ENCODE assay signal across 8 mouse cellular contexts in genomic region chr9:37347988-37348642, GRCm38 (mm10). TPM values are rescaled to one million over a fixed set of nuclear protein-coding genes. Genes with fewer than 3 reads are reported as not detected.
DNase-seq lines count a peak whose midpoint lies in the region; ATAC-seq and TF ChIP-seq lines count a peak whose summit lies in the region.

TSS of gene Ccdc15 (minus strand) at chr9:37348432.

- intact Hi-C loops in heart, postnatal 36 days (cut with DNase I): no loop called here

- H3K36me3 ChIP-seq in G1E (replicated peaks): peaks cover 6% of the 10 kb centered on the region
- H3K36me3 ChIP-seq in forebrain, embryonic 16.5 days (ENCODE audit: control insufficient read depth, insufficient read depth): no peaks in the 10 kb centered on the region
- H3K36me3 ChIP-seq in lung, embryonic 14.5 days (ENCODE audit: insufficient read depth): no peaks in the 10 kb centered on the region
- 0 out of 2 replicates have a peak, but pooled peaks cover 7% of the 10 kb centered on the region for H3K36me3 ChIP-seq in thymus, adult 2 months (ENCODE audit: control insufficient read depth, insufficient read depth, low read length)

- TF ChIP-seq POLR2A in olfactory bulb, adult 2 months (IDR thresholded peaks at IDR 0.05; ENCODE audit: insufficient read depth, low read depth, low read length): peak; percentile 85
- peak; percentile 95 for TF ChIP-seq POLR2A in thymus, adult 2 months (IDR thresholded peaks at IDR 0.05; ENCODE audit: control insufficient read depth, extremely low read depth, insufficient read depth, low read length, poor library complexity)

- DNase-seq in G1E (ENCODE audit: low spot score): peak; percentile 74
- peak; percentile 97 to 98 for DNase-seq in cerebellum, adult 18-20 months
- peak; percentile 96 to 97 for DNase-seq in heart, postnatal 36 days
- peak; percentile 98 to 99 for DNase-seq in layer of hippocampus, adult 2 months (ENCODE audit: low spot score in 2 of 2)
- DNase-seq in lung, embryonic 14.5 days: peak; percentile 99
- DNase-seq in thymus, adult 2 months: peak; percentile 97

- H3K9ac ChIP-seq in forebrain, embryonic 16.5 days (replicated peaks; ENCODE audit: low read depth, low read length): peak within 1 kb of the TSS; percentile 81
- H3K9ac ChIP-seq in lung, embryonic 14.5 days: peak within 1 kb of the TSS; percentile 76

- H3K9me3 ChIP-seq in G1E (replicated peaks): no peaks in the 10 kb centered on the region
- no peaks in the 10 kb centered on the region for H3K9me3 ChIP-seq in forebrain, embryonic 16.5 days (ENCODE audit: control insufficient read depth, low read length)
- no peaks in the 10 kb centered on the region for H3K9me3 ChIP-seq in lung, embryonic 14.5 days (ENCODE audit: low read depth, low read length)

- WGBS in forebrain, embryonic 16.5 days: under 1% methylated on average over 39 of the region's 41 CpGs
- WGBS in lung, embryonic 14.5 days: under 1% methylated on average over 41 of the region's 41 CpGs
- WGBS in olfactory bulb, adult 2 months: under 1% methylated on average over 41 of the region's 41 CpGs
- WGBS in thymus, adult 2 months: under 1% methylated on average over 41 of the region's 41 CpGs

- H3K27ac ChIP-seq in forebrain, embryonic 16.5 days (ENCODE audit: low read length): peak within 1 kb of the TSS; percentile 92
- H3K27ac ChIP-seq in layer of hippocampus, adult 2 months: peak within 1 kb of the TSS; percentile 98
- H3K27ac ChIP-seq in lung, embryonic 14.5 days (ENCODE audit: low read depth): peak within 1 kb of the TSS; percentile 92
- H3K27ac ChIP-seq in olfactory bulb, adult 2 months (ENCODE audit: insufficient read depth, low read depth, low read length): peak within 1 kb of the TSS; percentile 73
- peak within 1 kb of the TSS; percentile 80 for H3K27ac ChIP-seq in thymus, adult 2 months (ENCODE audit: control insufficient read depth, insufficient read depth, low read length)

- H3K4me1 ChIP-seq in G1E (ENCODE audit: insufficient read depth, low read depth, low read length): peaks cover 11% of the 10 kb centered on the region; the same call in 1 of the 2 replicates
- peaks cover 9% of the 10 kb centered on the region for H3K4me1 ChIP-seq in forebrain, embryonic 16.5 days (replicated peaks; ENCODE audit: control insufficient read depth, insufficient read depth, low read length)
- H3K4me1 ChIP-seq in lung, embryonic 14.5 days (ENCODE audit: insufficient read depth): no peaks in the 10 kb centered on the region
- peaks cover 3% of the 10 kb centered on the region for H3K4me1 ChIP-seq in olfactory bulb, adult 2 months (ENCODE audit: control insufficient read depth, insufficient read depth, low read length)
- H3K4me1 ChIP-seq in thymus, adult 2 months (replicated peaks; ENCODE audit: control insufficient read depth, insufficient read depth, low read length): peaks cover 8% of the 10 kb centered on the region

- no peaks in the 10 kb centered on the region for H3K27me3 ChIP-seq in G1E (ENCODE audit: insufficient read depth, low read length)
- H3K27me3 ChIP-seq in forebrain, embryonic 16.5 days (replicated peaks; ENCODE audit: control insufficient read depth, insufficient read depth, low read length): no peaks in the 10 kb centered on the region
- no peaks in the 10 kb centered on the region for H3K27me3 ChIP-seq in lung, embryonic 14.5 days (ENCODE audit: insufficient read depth, low read length)
- H3K27me3 ChIP-seq in thymus, adult 2 months (ENCODE audit: control insufficient read depth, insufficient read depth, low read length): no peaks in the 10 kb centered on the region

- H3K4me2 ChIP-seq in forebrain, embryonic 16.5 days (ENCODE audit: low read length): peak within 1 kb of the TSS; percentile 67
- H3K4me2 ChIP-seq in lung, embryonic 14.5 days: peak within 1 kb of the TSS; percentile 81

- ATAC-seq in G1E (ENCODE audit: extremely low read depth, insufficient number of reproducible peaks, low FRiP score, poor library complexity, severe bottlenecking): peak; percentile 87
- peak; percentile 99 for ATAC-seq in forebrain, embryonic 16.5 days
- peak; percentile 99 for ATAC-seq in lung, embryonic 14.5 days (ENCODE audit: insufficient read depth)

- peak within 1 kb of the TSS; percentile 71 for H3K4me3 ChIP-seq in G1E (ENCODE audit: low read depth, low read length)
- H3K4me3 ChIP-seq in forebrain, embryonic 16.5 days (replicated peaks; ENCODE audit: low read length): peak within 1 kb of the TSS; percentile 78
- H3K4me3 ChIP-seq in layer of hippocampus, adult 2 months: peak within 1 kb of the TSS; percentile 69
- H3K4me3 ChIP-seq in lung, embryonic 14.5 days (ENCODE audit: low read depth, low read length): peak within 1 kb of the TSS; percentile 56
- peak within 1 kb of the TSS; percentile 77 for H3K4me3 ChIP-seq in olfactory bulb, adult 2 months (ENCODE audit: insufficient read depth, low read depth, low read length)
- peak within 1 kb of the TSS; percentile 63 for H3K4me3 ChIP-seq in thymus, adult 2 months (ENCODE audit: control insufficient read depth, insufficient read depth, low read length)

- TF ChIP-seq CTCF in G1E (IDR thresholded peaks at IDR 0.05; ENCODE audit: low read depth, low read length): no peak
- TF ChIP-seq CTCF in layer of hippocampus, adult 2 months (conservative IDR thresholded peaks at IDR 0.05): peak; percentile 49
- TF ChIP-seq CTCF in lung, embryonic 14.5 days (IDR thresholded peaks at IDR 0.05; ENCODE audit: low read depth): no peak
- no peak for TF ChIP-seq CTCF in olfactory bulb, adult 2 months (IDR thresholded peaks at IDR 0.05; ENCODE audit: insufficient read depth, low read depth, low read length)
- no peak for TF ChIP-seq CTCF in thymus, adult 2 months (IDR thresholded peaks at IDR 0.05; ENCODE audit: borderline replicate concordance, control insufficient read depth, extremely low read depth, insufficient read depth, low read length, poor library complexity)

RNA-seq across cellular contexts. Expression of gene Ccdc15, which starts in this region (rescaled TPM):
- total RNA-seq in G1E (2014; fragmentation: Nextera tagmentation): 23.3 and 26.9 TPM in 2 replicates
- 6.3 and 7.4 TPM in 2 replicates for total RNA-seq in G1E (2017)
- 10.3 and 10.7 TPM in 2 replicates for polyA plus RNA-seq in G1E (2012)
- polyA plus RNA-seq in forebrain, embryonic 16.5 days (2015; fragmentation: Nextera tagmentation; extraction: Ambion mirVana): 8.3 and 9.9 TPM in 2 replicates
- 1 to 10 TPM; 1.4 to 2.0 TPM for total RNA-seq in heart, postnatal 36 days (2021)
- total RNA-seq in layer of hippocampus, adult 2 months (2021): 1 to 10 TPM; 1.6 to 3.1 TPM
- polyA plus RNA-seq in lung, embryonic 14.5 days (2014; fragmentation: Nextera tagmentation; extraction: Ambion mirVana): 7.9 and 8.8 TPM in 2 replicates
- not detected in 2 replicates for polyA plus RNA-seq in olfactory bulb, adult 2 months (2012; ENCODE audit: insufficient read depth, insufficient read length, low replicate concordance, missing spikeins)
- polyA plus RNA-seq in thymus, adult 2 months (2012; rRNA removed): 6.2 and 10.7 TPM in 2 replicates

Comparison
In these comparisons a context has a peak if more than half of its experiments do, and no peak if none do; other contexts are left out.
1. Peak in every context shown above with its lines: DNase-seq, ATAC-seq, H3K4me3 ChIP-seq and H3K27ac ChIP-seq.